Mouse (Mus musculus): ENCODE measurements around the gene Ddah2.

DNA sequence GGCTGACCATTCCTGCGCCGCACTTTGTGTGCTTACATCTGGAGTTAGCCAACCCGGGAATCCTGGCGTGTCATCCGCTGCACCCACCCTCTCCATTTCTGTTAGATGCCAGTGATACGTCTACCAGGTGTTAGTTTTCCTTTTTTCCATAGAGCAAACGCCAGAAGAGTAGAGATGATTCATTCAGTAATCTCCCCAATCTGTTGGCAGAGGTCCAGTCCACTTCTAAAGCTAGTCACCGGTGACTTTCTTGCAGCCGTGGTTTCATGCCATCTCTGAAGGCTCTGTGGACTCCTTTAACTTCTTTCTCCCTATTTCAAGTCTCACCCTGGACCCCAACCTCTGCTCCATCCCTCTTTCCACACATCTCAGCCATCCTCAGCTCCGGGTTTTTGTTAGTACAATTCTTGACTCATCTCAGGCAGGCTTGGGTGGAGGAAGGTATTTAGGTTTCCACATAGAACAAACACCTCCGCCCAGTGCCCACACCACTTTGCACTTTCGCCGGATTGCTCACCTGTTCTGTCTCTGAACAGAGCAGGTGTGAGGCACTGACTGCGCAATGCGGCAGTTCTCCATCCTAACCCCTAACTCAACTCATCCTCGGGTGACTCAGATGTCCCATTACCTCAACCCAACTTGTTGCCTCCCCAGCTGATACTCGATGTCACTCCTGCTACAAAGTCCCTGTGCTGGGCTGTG lies 9.5 kb downstream of the Ddah2 start:
- TF ChIP-seq POLR2A (IDR thresholded peaks at IDR 0.05; ENCODE audit: control insufficient read depth, extremely low read depth, insufficient read depth, low read length, poor library complexity) (no peak), CTCF (IDR thresholded peaks at IDR 0.05; ENCODE audit: borderline replicate concordance, control insufficient read depth, extremely low read depth, insufficient read depth, low read length, poor library complexity) (no peak)
